In genomic region chr8:122335638-122336250, GRCm38 (mm10) we compare ENCODE assay signal across 8 mouse cellular contexts. TPM values are rescaled to one million over a fixed set of nuclear protein-coding genes. Genes with fewer than 3 reads are reported as not detected.
DNase-seq lines count a peak whose midpoint lies in the region; ATAC-seq and TF ChIP-seq lines count a peak whose summit lies in the region.

No protein-coding gene starts in this region.

- 31% methylated on average over 57 of the region's 57 CpGs for WGBS in intestine, embryonic 15.5 days
- 24% methylated on average over 50 of the region's 57 CpGs for WGBS in lung, postnatal 0 days

- H3K27me3 ChIP-seq in intestine, embryonic 15.5 days (replicated peaks) = peaks cover 25% of the 10 kb centered on the region
- H3K27me3 ChIP-seq in lung, postnatal 0 days (replicated peaks; ENCODE audit: insufficient read depth, low read length) = 0 out of 2 replicates have a peak, but pooled peaks cover 6% of the 10 kb centered on the region

- H3K36me3 ChIP-seq in intestine, embryonic 15.5 days = peaks cover 39% of the 10 kb centered on the region
- H3K36me3 ChIP-seq in lung, postnatal 0 days (ENCODE audit: insufficient read depth, low read length) = peaks cover 9% of the 10 kb centered on the region

- no peak overlapping the region for H3K27ac ChIP-seq in intestine, embryonic 15.5 days
- peak overlapping the region; percentile 47; the same call in 1 of the 2 replicates for H3K27ac ChIP-seq in lung, postnatal 0 days (ENCODE audit: low read length)

- no peak for TF ChIP-seq EP300 in lung, postnatal 0 days (IDR thresholded peaks at IDR 0.05)

- TF ChIP-seq POLR2A in brain, embryonic 14.5 days (IDR thresholded peaks at IDR 0.05; ENCODE audit: borderline replicate concordance, extremely low read depth, insufficient read depth, insufficient read length, poor library complexity, severe bottlenecking) = 0 out of 2 replicates have a peak, but pooled peaks have one; percentile 3

- peak overlapping the region; percentile 89 for H3K4me2 ChIP-seq in intestine, embryonic 15.5 days (replicated peaks)
- peak overlapping the region; percentile 78 for H3K4me2 ChIP-seq in lung, postnatal 0 days (replicated peaks; ENCODE audit: low read depth, low read length)

- H3K9ac ChIP-seq in intestine, embryonic 15.5 days = 0 out of 2 replicates have a peak overlapping the region, but pooled peaks have one; percentile 34
- 0 out of 2 replicates have a peak overlapping the region, but pooled peaks have one; percentile 29 for H3K9ac ChIP-seq in lung, postnatal 0 days (replicated peaks; ENCODE audit: low read depth)

- ATAC-seq in intestine, embryonic 15.5 days = peak; percentile 5; the same call in 1 of the 2 replicates
- ATAC-seq in lung, postnatal 0 days = peak; percentile 65

- no peaks in the 10 kb centered on the region for H3K9me3 ChIP-seq in intestine, embryonic 15.5 days
- no peaks in the 10 kb centered on the region for H3K9me3 ChIP-seq in lung, postnatal 0 days (ENCODE audit: low read length)

- peak overlapping the region; percentile 48 for H3K4me3 ChIP-seq in intestine, embryonic 15.5 days (replicated peaks)
- H3K4me3 ChIP-seq in lung, postnatal 0 days (ENCODE audit: low read depth, low read length) = peak overlapping the region; percentile 41

- TF ChIP-seq CTCF in brain, embryonic 14.5 days (IDR thresholded peaks at IDR 0.05; ENCODE audit: borderline replicate concordance, extremely low read depth, insufficient read depth, insufficient read length) = no peak
- no peak for TF ChIP-seq CTCF in lung, postnatal 0 days (IDR thresholded peaks at IDR 0.05)

- H3K4me1 ChIP-seq in intestine, embryonic 15.5 days (replicated peaks) = peaks cover 15% of the 10 kb centered on the region
- H3K4me1 ChIP-seq in lung, postnatal 0 days (ENCODE audit: insufficient read depth, low read depth, low read length) = no peaks in the 10 kb centered on the region; the same call in 1 of the 2 replicates

- DNase-seq in adrenal gland, postnatal 25 days = peak; percentile 38
- DNase-seq in adrenal gland, adult 18-20 months (ENCODE audit: low spot score in 2 of 2) = no peak
- no peak for DNase-seq in brain, embryonic 14.5 days (ENCODE audit: low read depth)
- DNase-seq in lung, postnatal 0 days (ENCODE audit: low spot score) = peak; percentile 53
- no peak for DNase-seq in spleen, postnatal 36 days (ENCODE audit: low spot score in 2 of 2)
- DNase-seq in thymus, postnatal 4 days = no peak
- DNase-seq in embryo, embryonic 10 days (ENCODE audit: low spot score) = no peak

RNA-seq across cellular contexts. Expression of gene Trhr2, which starts 24.8 kb away (rescaled TPM):
- not detected in 2 replicates for total RNA-seq in adrenal gland, postnatal 25 days (2021)
- total RNA-seq in adrenal gland, adult 18-20 months (2021) = not detected
- 0.09 and 0.10 TPM in 2 replicates for polyA plus RNA-seq in brain, embryonic 14.5 days (2012; rRNA removed)
- not detected in 2 replicates for polyA plus RNA-seq in intestine, embryonic 15.5 days (2015; fragmentation: Nextera tagmentation; extraction: Ambion mirVana)
- not detected in 2 replicates for polyA plus RNA-seq in lung, postnatal 0 days (2015; fragmentation: Nextera tagmentation; extraction: Ambion mirVana)

RNA-seq across cellular contexts. Expression of gene Zc3h18, which starts 40.7 kb away (rescaled TPM):
- 49.8 and 52.2 TPM in 2 replicates for total RNA-seq in adrenal gland, postnatal 25 days (2021)
- 10 to 100 TPM; 39.9 to 45.1 TPM for total RNA-seq in adrenal gland, adult 18-20 months (2021)
- 44.5 and 51.8 TPM in 2 replicates for polyA plus RNA-seq in brain, embryonic 14.5 days (2012; rRNA removed)
- polyA plus RNA-seq in intestine, embryonic 15.5 days (2015; fragmentation: Nextera tagmentation; extraction: Ambion mirVana) = 53.9 and 54.0 TPM in 2 replicates
- 20.2 and 22.2 TPM in 2 replicates for polyA plus RNA-seq in lung, postnatal 0 days (2015; fragmentation: Nextera tagmentation; extraction: Ambion mirVana)

RNA-seq across cellular contexts. Expression of gene Zfpm1, which starts 53.8 kb away (rescaled TPM):
- total RNA-seq in adrenal gland, postnatal 25 days (2021) = 17.8 and 22.4 TPM in 2 replicates
- 10 to 100 TPM; 11.8 to 14.2 TPM for total RNA-seq in adrenal gland, adult 18-20 months (2021)
- 8.1 and 16.9 TPM in 2 replicates for polyA plus RNA-seq in brain, embryonic 14.5 days (2012; rRNA removed)
- 4.9 and 5.2 TPM in 2 replicates for polyA plus RNA-seq in intestine, embryonic 15.5 days (2015; fragmentation: Nextera tagmentation; extraction: Ambion mirVana)
- 1.5 and 1.7 TPM in 2 replicates for polyA plus RNA-seq in lung, postnatal 0 days (2015; fragmentation: Nextera tagmentation; extraction: Ambion mirVana)

Comparison
In these comparisons a context has a peak if more than half of its experiments do, and no peak if none do; other contexts are left out.
1. DNase-seq: peak in adrenal gland, postnatal 25 days (single experiment) and lung, postnatal 0 days (single experiment); none in adrenal gland, adult 18-20 months (0 of 2), brain, embryonic 14.5 days (single experiment), spleen, postnatal 36 days (0 of 2), thymus, postnatal 4 days (single experiment) and embryo, embryonic 10 days (single experiment).